Mouse (Mus musculus) heart, postnatal 10 days (tissue): ENCODE measurements around the gene Grwd1. TPM values are rescaled to one million over a fixed set of nuclear protein-coding genes. Genes with fewer than 3 reads are reported as not detected.

Experiments
- DNase-seq, 2 experiments: peaks; one replicate each; pipeline ENCODE4 v3.0.0; 2021
- intact Hi-C: fragments of 180-260 bp; cut with DNase I; formaldehyde crosslinking; loops from one replicate; pipeline ENCODE4 v1.15.1; 2025
- total RNA-seq, 2 experiments: library from RNA; stranded (reverse); gene quantifications; 2 replicates each; pipeline ENCODE4 v1.2.3; 2021

The Grwd1 gene
- total RNA-seq, 2 experiments from 2014 or later = 14.6 to 17.1 TPM

DNA sequence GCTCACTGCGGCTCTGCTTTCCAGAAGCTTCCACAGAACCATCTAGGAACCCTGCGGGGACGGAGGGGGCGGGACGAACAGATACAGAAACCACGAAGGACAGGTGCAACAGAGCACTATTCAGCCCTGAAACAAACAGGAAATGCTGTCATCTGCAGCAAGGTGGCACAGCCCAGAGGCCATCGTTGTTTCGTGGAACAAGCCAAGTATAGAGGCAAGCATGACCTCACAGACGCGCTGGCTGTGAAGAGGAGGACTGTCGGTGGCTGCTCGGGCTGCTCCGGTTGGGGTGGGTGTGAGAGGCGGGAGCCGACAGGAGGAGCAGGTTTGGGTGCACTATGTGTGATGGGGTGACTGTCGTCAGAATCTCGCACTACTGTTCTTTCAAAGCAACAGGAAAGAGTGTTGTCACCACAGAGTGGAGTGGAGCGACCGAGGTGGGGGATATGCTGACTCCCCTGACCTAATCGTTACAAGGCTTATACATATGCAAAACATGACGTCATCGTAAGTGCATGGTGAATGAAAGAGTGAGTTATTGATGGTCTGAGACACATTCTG, 51.6 kb downstream of the Grwd1 start:
- no peak for DNase-seq
- intact Hi-C loops = no loop called here

- intact Hi-C loops = no loop called here
Measured at GRCm38 (mm10) chr7:45775237-45775636, 55.5 kb downstream of the Grwd1 start.

More at GRCm38 (mm10) chr7:45775237-45775636, 55.5 kb downstream of the Grwd1 start:
- no peak for DNase-seq

Other genes with a start within 250 kb of the Grwd1 start
- not detected for gene Fgf21, start 215.5 kb downstream of the Grwd1 start, total RNA-seq
- not detected for gene Fut1, start 213.7 kb downstream of the Grwd1 start, total RNA-seq
- gene Izumo1, start 209.1 kb downstream of the Grwd1 start, total RNA-seq = under 1 TPM; 0.22 to 0.65 TPM
- 10 to 100 TPM; 51.9 to 52.4 TPM for gene Rasip1, start 203.5 kb downstream of the Grwd1 start, total RNA-seq
- 1 to 10 TPM; 7.5 to 8.5 TPM for gene Mamstr, start 191.0 kb downstream of the Grwd1 start, total RNA-seq
- under 1 TPM in 1 of 2 experiments, not detected in 1; 0.38 TPM for gene Fut2, start 164.6 kb downstream of the Grwd1 start, total RNA-seq
- gene Ntn5, start 146.9 kb downstream of the Grwd1 start, total RNA-seq = under 1 TPM in 1 of 2 experiments, not detected in 1; 0.15 TPM
- under 1 TPM in 1 of 2 experiments, not detected in 1; 0.22 TPM for gene Sec1, start 136.5 kb downstream of the Grwd1 start, total RNA-seq
- gene Car11, start 131.1 kb downstream of the Grwd1 start, total RNA-seq = 1 to 10 TPM; 4.2 to 4.6 TPM
- gene Dbp, start 125.9 kb downstream of the Grwd1 start, total RNA-seq = 10 to 100 TPM; 22.7 to 29.8 TPM
- gene Rpl18, start 115.5 kb downstream of the Grwd1 start, total RNA-seq = 100 to 1,000 TPM; 698 to 700 TPM
- gene Sphk2, start 112.9 kb downstream of the Grwd1 start, total RNA-seq = 10 to 100 TPM; 17.4 to 20.1 TPM
- gene Fam83e, start 109.7 kb downstream of the Grwd1 start, total RNA-seq = under 1 TPM; 0.10 to 0.12 TPM
- not detected for gene Spaca4, start 105.1 kb downstream of the Grwd1 start, total RNA-seq
- under 1 TPM; 0.22 to 0.30 TPM for gene Lmtk3, start 47.2 kb downstream of the Grwd1 start, total RNA-seq
- gene Sult2b1, start 46.3 kb downstream of the Grwd1 start, total RNA-seq = not detected
- gene Cyth2, start 16.4 kb downstream of the Grwd1 start, total RNA-seq = 10 to 100 TPM; 91.1 to 95.1 TPM
- under 1 TPM; 0.69 to 0.74 TPM for gene Kcnj14, start 6.2 kb downstream of the Grwd1 start, total RNA-seq
- 100 to 1,000 TPM; 121 to 128 TPM for gene Kdelr1, start 41.8 kb upstream of the Grwd1 start, total RNA-seq
- under 1 TPM; 0.55 to 0.77 TPM for gene Grin2d, start 47.4 kb upstream of the Grwd1 start, total RNA-seq
- gene Syngr4, start 65.8 kb upstream of the Grwd1 start, total RNA-seq = under 1 TPM in 1 of 2 experiments, not detected in 1; 0.37 TPM
- 10 to 100 TPM; 56.8 to 58.7 TPM for gene Tmem143, start 66.0 kb upstream of the Grwd1 start, total RNA-seq
- gene Emp3, start 90.5 kb upstream of the Grwd1 start, total RNA-seq = 10 to 100 TPM; 37.0 to 44.5 TPM
- 1 to 10 TPM in 1 of 2 experiments, under 1 TPM in 1; 0.96 to 2.0 TPM for gene Ccdc114, start 93.1 kb upstream of the Grwd1 start, total RNA-seq
- gene Abcc6, start 199.4 kb upstream of the Grwd1 start, total RNA-seq = not detected
- gene Nomo1, start 202.8 kb upstream of the Grwd1 start, total RNA-seq = 10 to 100 TPM; 67.2 to 68.2 TPM